Mouse (Mus musculus) midbrain, embryonic 13.5 days (tissue): Measurements from ENCODE around the gene Ccdc69. TPM values are rescaled to one million over a fixed set of nuclear protein-coding genes. Genes with fewer than 3 reads are reported as not detected.

Experiments used
- ATAC-seq: fragments of 200-750 bp; cut with Nextera tagmentation; 2 replicates; pipeline ENCODE4 v1.8.0; 2017; ENCODE audit warnings: mild to moderate bottlenecking, moderate TSS enrichment, moderate library complexity
- H3K27ac ChIP-seq: fragments of 300-500 bp; sonication (generic); 2 replicates; pipeline ENCODE4 v1.5.1; 2015; ENCODE audit warnings: inconsistent platforms, mild to moderate bottlenecking, moderate library complexity
- H3K27me3 ChIP-seq: fragments of 300-500 bp; sonication (generic); 2 replicates; pipeline ENCODE4 v1.6.1; 2015; ENCODE audit warnings: mild to moderate bottlenecking, inconsistent platforms
- H3K36me3 ChIP-seq: fragments of 300-500 bp; sonication (generic); 2 replicates; pipeline ENCODE4 v1.6.1; 2015; ENCODE audit warnings: mild to moderate bottlenecking, inconsistent platforms
- H3K4me1 ChIP-seq: fragments of 300-500 bp; sonication (generic); replicated peaks from 2 replicates; pipeline ENCODE4 v1.6.1; 2015; ENCODE audit warnings: inconsistent platforms
- H3K4me2 ChIP-seq: fragments of 300-500 bp; sonication (generic); replicated peaks from 2 replicates; pipeline ENCODE4 v1.6.1; 2015; ENCODE audit warnings: moderate library complexity, mild to moderate bottlenecking, inconsistent platforms
- H3K4me3 ChIP-seq: fragments of 300-500 bp; sonication (generic); replicated peaks from 2 replicates; pipeline ENCODE4 v1.5.1; 2015; ENCODE audit warnings: mild to moderate bottlenecking, inconsistent platforms
- H3K9ac ChIP-seq: fragments of 300-500 bp; sonication (generic); replicated peaks from 2 replicates; pipeline ENCODE4 v1.6.1; 2015; ENCODE audit warnings: mild to moderate bottlenecking, inconsistent platforms
- H3K9me3 ChIP-seq: fragments of 300-500 bp; sonication (generic); 2 replicates; pipeline ENCODE4 v1.6.1; 2016; ENCODE audit warnings: mild to moderate bottlenecking, inconsistent platforms
- WGBS: fragments of 180-500 bp; shearing (Covaris S2); methylation state at CpG from one replicate; pipeline ENCODE4 v1.1.7; 2015; 5-methylcytosine and 5-hydroxymethylcytosine counted together
- polyA plus RNA-seq: library from polyadenylated mRNA; unstranded; fragments of >200 nt; fragmentation: Nextera tagmentation; extraction: Ambion mirVana; gene quantifications from 2 replicates; pipeline ENCODE4 v1.2.1, GENCODE M21; 2015

Ccdc69 gene
- polyA plus RNA-seq, 1 experiment from 2014 or later, result not detected

DNA sequence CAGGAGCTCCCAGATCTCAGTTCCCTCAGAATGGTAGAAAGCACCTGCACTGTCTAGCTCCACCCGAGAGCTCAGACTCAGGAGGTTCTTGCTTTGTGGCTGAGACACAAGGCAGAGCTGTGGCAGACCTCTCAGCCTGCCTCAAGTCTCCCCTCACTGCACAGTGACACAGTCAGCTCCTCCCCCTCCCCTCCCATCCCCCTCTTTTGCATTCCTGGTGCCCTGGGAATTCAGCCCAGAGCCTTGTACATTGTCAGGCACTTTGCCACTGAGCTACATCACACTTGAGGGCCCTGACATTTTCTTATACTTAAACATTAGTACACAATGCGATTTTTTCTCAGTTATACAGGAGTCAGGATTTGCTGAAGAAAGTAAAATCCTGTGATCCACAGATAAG lies 8.9 kb downstream of the Ccdc69 start:
- WGBS, result 36% methylated on average over 2 of the region's 2 CpGs
- no peak overlapping the region for H3K27ac ChIP-seq
- no peaks in the 10 kb centered on the region for H3K36me3 ChIP-seq
- ATAC-seq, result 0 out of 2 replicates have a peak, but pooled peaks have one; percentile 43
- H3K4me2 ChIP-seq, result no peak overlapping the region
- no peak overlapping the region for H3K9ac ChIP-seq
- no peaks in the 10 kb centered on the region for H3K9me3 ChIP-seq
- H3K4me3 ChIP-seq, result no peak overlapping the region
- H3K27me3 ChIP-seq, result no peaks in the 10 kb centered on the region
- H3K4me1 ChIP-seq, result 0 out of 2 replicates have a peak, but pooled peaks cover 3% of the 10 kb centered on the region

DNA sequence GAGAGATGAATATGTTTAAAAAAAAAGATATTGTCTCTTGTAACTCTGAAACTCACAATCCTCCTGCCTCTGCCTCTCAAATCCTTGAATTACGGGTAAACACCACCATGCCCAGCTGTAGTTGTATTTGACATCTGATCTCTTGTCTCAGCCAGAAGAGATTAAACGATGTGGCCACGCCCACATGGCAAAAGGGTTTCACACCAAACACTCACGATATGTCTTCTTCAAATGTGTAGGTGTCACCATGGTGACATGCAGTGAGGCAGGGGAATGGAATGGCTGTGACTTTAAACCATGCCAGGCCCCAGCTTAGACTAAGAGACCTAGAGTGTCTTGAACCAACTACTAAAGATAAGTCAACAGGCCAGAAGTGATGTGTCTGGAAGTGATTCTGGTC lies 11.0 kb downstream of the Ccdc69 start:
- Histone ChIP-seq H3K36me3 (no peaks in the 10 kb centered on the region), H3K4me3 (no peak overlapping the region), H3K27ac (no peak overlapping the region), H3K27me3 (no peaks in the 10 kb centered on the region), H3K4me1 (0 out of 2 replicates have a peak, but pooled peaks cover 3% of the 10 kb centered on the region), H3K4me2 (no peak overlapping the region), H3K9ac (no peak overlapping the region), H3K9me3 (no peaks in the 10 kb centered on the region)
- ATAC-seq, result no peak
- 53% methylated on average over 4 of the region's 4 CpGs for WGBS

DNA sequence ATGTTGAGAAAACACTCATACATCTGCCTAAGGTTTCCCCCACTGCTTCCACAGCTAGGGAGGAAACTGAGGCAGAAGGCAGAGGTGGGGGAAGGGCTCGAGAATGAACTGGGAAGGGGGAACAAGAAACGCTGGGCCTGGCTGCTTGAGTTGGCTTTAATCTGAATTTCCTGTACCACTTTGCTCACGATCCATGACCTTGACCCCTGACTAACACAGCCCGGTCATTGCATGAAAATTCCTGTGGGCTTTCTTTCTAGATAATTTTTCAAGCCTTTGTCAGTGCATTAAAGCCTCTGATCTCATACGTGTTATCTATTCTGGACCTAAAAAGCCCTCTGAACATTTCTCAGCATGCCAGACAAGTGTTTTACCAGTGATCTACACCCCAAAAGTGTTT lies 15.1 kb downstream of the Ccdc69 start:
- no peak for ATAC-seq
- Histone ChIP-seq H3K4me2 (no peak overlapping the region), H3K4me3 (no peak overlapping the region), H3K4me1 (no peaks in the 10 kb centered on the region), H3K9ac (no peak overlapping the region), H3K36me3 (no peaks in the 10 kb centered on the region), H3K27ac (no peak overlapping the region), H3K9me3 (no peaks in the 10 kb centered on the region), H3K27me3 (no peaks in the 10 kb centered on the region)
- WGBS, result 72% methylated on average over 5 of the region's 5 CpGs

DNA sequence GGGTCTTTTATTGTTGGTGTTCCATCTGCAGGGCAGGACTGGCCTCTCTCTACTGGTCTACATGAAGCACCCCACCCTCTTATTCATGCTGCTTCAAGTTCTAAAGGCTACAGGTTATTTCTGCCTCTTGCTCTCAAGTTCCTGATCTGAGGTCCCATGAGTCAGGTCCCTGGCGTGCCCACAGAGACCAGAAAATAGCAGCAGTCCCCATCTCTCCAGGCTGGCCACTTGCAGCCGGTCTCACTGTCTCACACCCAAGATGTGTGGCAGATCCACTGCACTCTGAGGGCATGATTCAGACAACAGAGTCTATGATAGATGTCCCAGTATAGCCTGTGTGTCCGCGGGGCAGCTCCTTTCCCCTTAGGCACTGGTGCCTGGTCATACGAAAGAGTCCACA lies 17.1 kb downstream of the Ccdc69 start:
- Histone ChIP-seq H3K36me3 (no peaks in the 10 kb centered on the region), H3K9me3 (no peaks in the 10 kb centered on the region), H3K27ac (no peak overlapping the region), H3K9ac (no peak overlapping the region), H3K4me2 (no peak overlapping the region), H3K27me3 (no peaks in the 10 kb centered on the region), H3K4me3 (no peak overlapping the region), H3K4me1 (no peaks in the 10 kb centered on the region)
- 92% methylated on average over 5 of the region's 5 CpGs for WGBS
- no peak for ATAC-seq

DNA sequence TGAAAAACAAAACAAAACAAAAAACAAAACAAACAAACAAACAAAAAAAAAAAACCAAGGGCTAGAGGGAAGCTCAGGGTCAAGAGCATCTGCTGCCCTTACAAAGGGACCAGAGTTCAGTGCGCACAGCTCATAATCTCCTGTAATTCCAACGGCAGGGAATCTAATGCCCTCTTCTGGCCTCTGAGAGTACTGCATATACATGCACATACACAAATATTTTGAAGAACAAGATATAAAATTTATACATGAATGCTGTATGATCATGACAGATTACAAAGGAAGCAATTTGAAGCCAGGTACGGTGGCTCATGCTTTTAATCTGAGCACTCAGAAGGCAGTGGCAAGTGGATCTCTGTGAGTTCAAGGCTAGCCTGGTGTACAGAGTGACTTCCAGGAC lies 20.4 kb downstream of the Ccdc69 start:
- Histone ChIP-seq H3K27me3 (no peaks in the 10 kb centered on the region), H3K27ac (no peak overlapping the region), H3K4me1 (no peaks in the 10 kb centered on the region), H3K9ac (no peak overlapping the region), H3K36me3 (no peaks in the 10 kb centered on the region), H3K4me3 (no peak overlapping the region), H3K9me3 (no peaks in the 10 kb centered on the region), H3K4me2 (no peak overlapping the region)
- no peak for ATAC-seq
- WGBS, result 80% methylated on average over 3 of the region's 3 CpGs

DNA sequence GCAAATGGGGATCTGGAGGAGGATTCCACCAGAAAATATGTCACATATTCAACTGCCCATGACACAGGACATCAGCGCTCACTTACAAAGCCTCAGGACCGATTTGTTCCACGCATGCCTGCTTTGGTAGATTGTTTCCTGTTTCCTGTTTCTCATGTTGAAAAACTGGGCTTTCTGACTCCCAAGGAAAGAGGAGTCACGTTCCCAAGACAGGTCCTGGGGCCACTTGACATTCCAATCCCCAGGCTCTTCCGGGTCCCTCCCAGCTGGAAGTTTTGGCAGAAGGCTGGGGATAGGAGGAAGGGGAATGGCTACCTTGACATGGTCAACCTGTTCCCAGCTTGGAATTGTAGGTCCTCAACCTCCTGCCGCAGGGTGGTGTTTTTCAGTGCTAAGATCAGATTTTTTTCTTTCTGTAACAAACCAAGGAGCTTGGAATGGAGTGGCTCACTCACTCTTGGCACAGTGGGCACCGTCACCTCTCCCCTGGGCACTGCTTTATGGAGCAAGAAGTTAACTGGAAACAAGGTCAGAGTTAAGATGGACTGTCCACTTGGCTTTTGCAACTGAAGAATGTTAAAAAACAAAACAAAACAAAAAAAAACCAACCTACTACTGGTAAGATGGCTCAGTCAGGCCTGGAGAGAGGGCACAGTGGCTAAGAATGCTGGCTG lies 27.0 kb downstream of the Ccdc69 start:
- Histone ChIP-seq H3K9ac (no peak overlapping the region), H3K27me3 (no peaks in the 10 kb centered on the region), H3K4me2 (no peak overlapping the region), H3K4me3 (no peak overlapping the region), H3K27ac (no peak overlapping the region), H3K9me3 (no peaks in the 10 kb centered on the region), H3K4me1 (no peaks in the 10 kb centered on the region), H3K36me3 (no peaks in the 10 kb centered on the region)
- WGBS, result 79% methylated on average over 7 of the region's 7 CpGs
- ATAC-seq, result no peak

DNA sequence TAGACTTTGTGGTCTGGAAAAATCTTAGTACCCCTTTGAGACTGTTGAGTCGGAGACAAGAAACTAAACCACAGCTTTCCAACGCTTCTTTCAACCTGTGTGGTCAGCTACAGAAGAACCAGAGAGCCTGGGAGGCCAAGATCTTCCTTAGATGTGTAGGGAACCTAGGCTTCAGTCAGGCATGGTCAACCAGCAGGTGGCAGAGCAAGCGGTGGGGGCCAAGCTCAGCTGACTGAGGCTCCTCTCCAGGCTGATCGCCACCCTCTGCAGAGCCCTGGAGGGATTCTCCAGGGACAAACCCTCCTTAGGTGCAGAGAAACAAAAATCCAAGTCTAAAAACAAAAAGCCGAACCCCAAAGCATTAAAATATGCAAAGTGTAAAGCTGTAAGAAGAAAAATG lies 31.3 kb downstream of the Ccdc69 start:
- no peak overlapping the region for H3K4me2 ChIP-seq
- no peak overlapping the region for H3K9ac ChIP-seq
- ATAC-seq, result no peak
- H3K27me3 ChIP-seq, result no peaks in the 10 kb centered on the region
- H3K4me3 ChIP-seq, result no peak overlapping the region
- H3K4me1 ChIP-seq, result no peaks in the 10 kb centered on the region
- WGBS, result 64% methylated on average over 5 of the region's 5 CpGs
- H3K36me3 ChIP-seq, result no peaks in the 10 kb centered on the region
- H3K27ac ChIP-seq, result no peak overlapping the region
- H3K9me3 ChIP-seq, result no peaks in the 10 kb centered on the region

DNA sequence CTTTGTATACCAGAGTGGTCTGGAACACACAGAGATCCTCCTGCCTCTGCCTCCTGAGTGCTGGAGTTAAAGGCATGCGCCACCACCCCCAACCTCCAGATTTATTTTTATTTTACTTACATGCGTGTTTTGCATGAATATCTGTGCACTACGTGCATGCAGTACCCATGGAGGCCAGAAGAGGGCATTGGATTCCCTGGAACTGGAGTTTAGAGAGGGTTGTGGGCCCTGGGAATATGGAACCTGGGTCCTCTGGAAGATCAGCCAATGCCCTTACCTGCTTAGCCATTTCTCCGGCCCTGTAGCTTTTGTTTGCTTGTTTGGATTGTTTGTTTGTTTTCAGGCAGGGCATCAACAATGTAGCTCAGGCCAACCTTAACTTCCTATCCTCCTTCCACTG lies 36.6 kb downstream of the Ccdc69 start:
- Histone ChIP-seq H3K9ac (no peak overlapping the region), H3K4me1 (no peaks in the 10 kb centered on the region), H3K4me3 (no peak overlapping the region), H3K9me3 (no peaks in the 10 kb centered on the region), H3K36me3 (no peaks in the 10 kb centered on the region), H3K27me3 (no peaks in the 10 kb centered on the region), H3K27ac (no peak overlapping the region), H3K4me2 (no peak overlapping the region)
- 84% methylated on average over 4 of the region's 4 CpGs for WGBS
- no peak for ATAC-seq

DNA sequence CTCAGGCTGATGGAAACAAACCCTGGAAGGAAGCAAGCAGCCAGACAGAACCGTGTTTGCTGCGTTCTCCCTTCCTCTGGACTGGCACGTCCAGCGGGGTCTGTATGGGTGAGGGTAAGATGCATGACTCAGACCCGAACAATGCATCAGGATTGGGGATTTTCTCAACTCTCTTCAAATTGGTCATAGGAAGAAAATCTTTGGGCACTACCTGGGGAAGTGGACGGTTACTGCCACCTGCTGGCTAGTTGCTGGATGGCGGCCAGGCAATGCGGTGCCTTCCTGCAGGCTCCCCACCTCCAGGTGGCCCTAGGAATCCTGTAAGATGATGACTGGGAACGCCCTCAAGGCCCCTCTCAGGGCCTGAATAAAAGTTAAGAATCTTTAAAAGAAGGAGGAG lies 38.3 kb downstream of the Ccdc69 start:
- no peak overlapping the region for H3K4me3 ChIP-seq
- H3K4me1 ChIP-seq, result no peaks in the 10 kb centered on the region
- WGBS, result 8% methylated on average over 9 of the region's 9 CpGs
- H3K36me3 ChIP-seq, result no peaks in the 10 kb centered on the region
- H3K9me3 ChIP-seq, result no peaks in the 10 kb centered on the region
- peak; percentile 30; the same call in 1 of the 2 replicates for ATAC-seq
- no peak overlapping the region for H3K4me2 ChIP-seq
- H3K27me3 ChIP-seq, result peaks cover 4% of the 10 kb centered on the region; the same call in 1 of the 2 replicates
- H3K27ac ChIP-seq, result no peak overlapping the region
- H3K9ac ChIP-seq, result no peak overlapping the region

DNA sequence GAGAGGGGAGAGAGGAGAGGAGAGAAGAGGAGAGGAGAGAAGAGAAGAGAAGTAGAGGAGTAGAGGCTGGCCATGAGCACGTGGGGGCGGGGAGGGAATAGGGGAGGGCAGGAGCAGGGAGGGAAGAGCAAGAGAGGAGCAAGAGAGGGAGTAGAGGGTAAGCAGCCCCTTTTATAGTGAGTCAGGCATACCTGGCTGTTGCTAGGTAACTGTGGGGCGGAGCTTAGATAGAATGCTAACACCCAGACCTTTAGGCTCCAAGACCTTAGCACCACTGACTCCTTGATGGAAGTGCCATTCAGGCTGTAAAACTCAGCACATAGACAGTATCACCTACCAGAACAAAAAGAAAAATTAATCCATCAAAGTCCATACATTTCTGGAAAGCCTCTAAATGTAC lies 41.3 kb downstream of the Ccdc69 start:
- 27% methylated on average over 3 of the region's 3 CpGs for WGBS
- H3K9ac ChIP-seq, result no peak overlapping the region
- H3K4me3 ChIP-seq, result no peak overlapping the region
- H3K27me3 ChIP-seq, result peaks cover 23% of the 10 kb centered on the region; the same call in 1 of the 2 replicates
- no peaks in the 10 kb centered on the region for H3K36me3 ChIP-seq
- H3K4me1 ChIP-seq, result peaks cover 15% of the 10 kb centered on the region
- no peak overlapping the region for H3K4me2 ChIP-seq
- no peak overlapping the region for H3K27ac ChIP-seq
- no peak for ATAC-seq
- H3K9me3 ChIP-seq, result no peaks in the 10 kb centered on the region

DNA sequence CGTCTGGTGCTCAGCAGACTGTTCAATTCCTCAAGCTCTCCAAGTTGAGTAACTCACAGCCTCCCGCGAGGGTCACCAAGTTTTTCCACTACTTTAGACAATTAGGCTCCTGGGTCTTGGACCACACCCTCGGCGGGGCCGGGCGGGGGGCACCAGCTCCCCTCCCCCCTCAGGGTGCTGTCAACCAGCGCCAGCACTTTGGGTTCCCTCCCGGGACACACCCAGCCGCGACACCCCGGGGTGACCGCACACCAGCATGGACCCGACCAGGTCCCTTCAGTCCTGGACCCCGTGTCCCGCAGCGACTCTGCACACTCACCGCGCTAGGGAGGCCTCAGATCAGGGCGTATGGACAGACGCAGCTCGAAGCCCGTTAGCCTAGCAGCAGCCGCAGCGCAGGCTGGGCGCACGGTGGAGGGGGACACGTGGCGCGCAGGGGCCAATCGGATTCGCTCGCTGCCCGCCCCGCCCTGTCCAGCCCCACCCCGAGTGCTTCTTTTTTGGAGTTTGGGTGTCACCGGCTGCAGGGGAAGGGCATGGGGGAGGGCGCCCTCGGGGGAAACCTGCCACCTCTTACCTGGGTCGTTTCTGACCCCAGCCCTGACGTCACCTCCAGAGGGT lies 44.8 kb downstream of the Ccdc69 start, which contains the start of gene Anxa6:
TSS of gene Anxa6 (minus strand) at position 406 of the 621 bp plus-strand sequence.
- 2% methylated on average over 40 of the region's 41 CpGs for WGBS
- H3K27ac ChIP-seq, result no peak within 1 kb of the TSS

DNA sequence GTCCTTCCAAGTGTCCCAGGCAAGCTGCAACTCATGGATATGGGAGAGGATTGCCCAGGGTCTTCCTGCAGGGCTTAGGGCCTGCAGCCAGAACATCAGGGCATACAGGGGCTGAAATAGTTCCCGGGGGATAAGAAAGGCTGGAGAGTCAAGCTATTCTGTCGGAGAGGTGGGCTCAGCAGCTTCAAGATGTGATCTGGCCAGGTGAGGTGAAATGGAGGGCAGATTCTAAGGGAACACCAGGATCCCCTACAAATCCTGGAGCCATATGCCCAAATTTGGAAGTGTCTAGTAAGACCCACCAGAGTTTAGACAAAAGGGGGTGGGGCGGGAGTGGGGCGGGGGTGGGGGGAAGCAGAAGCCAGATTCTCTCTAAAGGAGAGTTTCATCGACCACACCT lies 45.6 kb downstream of the Ccdc69 start:
- 37% methylated on average over 5 of the region's 5 CpGs for WGBS
- H3K36me3 ChIP-seq, result no peaks in the 10 kb centered on the region
- peaks cover 23% of the 10 kb centered on the region; the same call in 1 of the 2 replicates for H3K27me3 ChIP-seq
- no peak overlapping the region for H3K9ac ChIP-seq
- peak overlapping the region; percentile 52 for H3K4me3 ChIP-seq
- H3K4me2 ChIP-seq, result peak overlapping the region; percentile 93
- H3K9me3 ChIP-seq, result no peaks in the 10 kb centered on the region
- no peak overlapping the region for H3K27ac ChIP-seq
- peaks cover 19% of the 10 kb centered on the region for H3K4me1 ChIP-seq
- ATAC-seq, result no peak

More for the DNA sequence above, 44.8 kb downstream of the Ccdc69 start, which contains the start of gene Anxa6:
- H3K36me3 ChIP-seq, result no peaks in the 10 kb centered on the region
- ATAC-seq, result peak; percentile 84
- peak within 1 kb of the TSS; percentile 93 for H3K4me2 ChIP-seq
- peak within 1 kb of the TSS; percentile 69 for H3K9ac ChIP-seq
- H3K4me3 ChIP-seq, result peak within 1 kb of the TSS; percentile 52
- no peaks in the 10 kb centered on the region for H3K9me3 ChIP-seq
- peaks cover 19% of the 10 kb centered on the region for H3K4me1 ChIP-seq
- H3K27me3 ChIP-seq, result peaks cover 23% of the 10 kb centered on the region; the same call in 1 of the 2 replicates
